Mouse (Mus musculus): ENCODE results near the gene Shq1.

The Shq1 gene

DNA sequence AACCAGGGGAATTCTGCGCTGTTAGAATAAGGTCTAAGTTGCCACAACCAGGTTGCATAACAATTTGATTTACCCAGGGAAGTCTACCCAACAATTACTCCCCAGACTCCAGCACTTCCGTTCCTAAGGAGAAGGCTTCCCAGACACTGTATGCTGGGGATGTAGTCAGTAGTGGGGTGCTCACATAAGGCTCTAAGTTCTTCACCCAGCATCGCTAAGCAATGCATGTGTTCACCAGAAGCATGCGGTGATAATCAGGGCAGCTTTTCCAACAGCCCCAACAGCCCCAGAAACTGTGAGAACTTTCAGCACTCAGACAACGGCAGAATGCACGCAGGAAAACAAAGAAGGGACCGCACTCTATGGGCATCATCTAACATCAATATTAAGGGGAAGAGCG, 77.1 kb downstream of the Shq1 start:
- no peak for DNase-seq

DNA sequence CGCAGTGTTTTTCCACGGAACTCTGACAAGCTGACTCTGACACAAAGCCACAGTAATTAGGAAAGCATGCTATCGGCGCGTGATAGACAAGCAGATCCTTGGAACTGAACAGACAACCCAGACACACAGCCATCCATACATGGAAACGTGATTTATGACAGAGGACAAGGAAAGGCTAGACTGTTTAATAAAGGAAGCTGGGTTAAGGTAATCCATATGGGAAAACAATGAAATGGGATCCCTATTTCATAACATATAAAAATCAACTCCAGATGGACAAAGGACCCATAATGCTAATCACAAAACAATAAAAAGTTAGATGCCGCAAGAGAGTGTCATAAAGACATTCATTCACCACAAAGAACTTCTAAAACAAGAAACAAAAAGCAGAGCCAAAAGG, 78.0 kb downstream of the Shq1 start:
- DNase-seq, result no peak

DNA sequence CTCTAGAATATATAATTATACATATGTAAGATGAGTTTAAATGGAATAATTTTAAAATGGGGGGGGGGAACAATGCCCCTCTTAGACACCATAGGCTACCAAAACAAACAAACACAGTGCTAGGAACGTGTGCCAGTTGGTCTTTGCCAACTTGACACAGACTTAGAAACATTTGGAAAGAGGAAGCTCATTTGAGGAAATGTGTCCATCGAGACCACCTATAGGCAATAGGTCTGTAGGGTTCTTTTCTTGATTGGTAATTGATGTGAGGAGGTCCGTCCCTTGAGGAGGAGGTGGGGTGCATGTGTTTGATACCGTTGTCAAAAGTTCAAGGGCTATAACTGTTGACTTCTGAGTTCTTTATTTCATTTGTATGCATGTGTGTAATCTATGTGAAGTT, 80.4 kb downstream of the Shq1 start:
- no peak for DNase-seq

DNA sequence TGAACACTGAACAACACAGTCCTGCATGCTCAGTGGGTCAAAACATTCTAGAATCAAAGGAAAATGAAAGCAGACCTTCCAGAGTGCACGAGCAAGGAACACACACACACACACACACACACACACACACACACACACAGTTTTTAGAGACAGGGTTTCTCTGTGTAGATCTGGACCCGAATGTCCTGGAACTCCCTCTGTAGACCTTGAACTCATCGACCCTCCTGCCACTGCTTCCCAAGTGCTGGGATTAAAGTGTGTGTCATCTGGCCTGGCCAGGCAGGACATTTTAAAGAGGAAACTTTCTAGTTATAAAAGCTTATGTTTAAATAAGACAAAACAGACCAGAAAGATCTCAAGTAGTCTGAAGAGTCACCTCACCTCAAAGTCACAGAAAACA, 82.1 kb downstream of the Shq1 start:
- no peak for DNase-seq

DNA sequence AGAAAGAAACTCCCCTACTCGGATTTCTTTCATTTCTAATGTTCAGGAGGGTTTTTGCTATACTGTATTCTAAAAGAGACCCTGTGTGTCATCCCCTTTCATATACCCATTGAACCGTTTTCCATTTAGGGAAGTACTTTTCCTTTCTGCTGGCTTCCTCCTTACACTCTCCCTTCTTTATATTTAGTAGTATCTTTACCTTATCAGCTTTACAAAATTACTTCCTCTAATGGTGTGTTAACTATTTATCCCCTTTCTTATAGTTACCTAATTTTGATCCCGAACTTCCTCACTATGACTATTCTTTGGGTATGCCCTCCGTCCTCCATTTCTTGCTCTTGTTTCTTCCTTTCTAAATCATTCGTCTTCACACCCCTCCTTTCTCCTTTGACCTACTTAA, 84.2 kb downstream of the Shq1 start:
- DNase-seq, result no peak

DNA sequence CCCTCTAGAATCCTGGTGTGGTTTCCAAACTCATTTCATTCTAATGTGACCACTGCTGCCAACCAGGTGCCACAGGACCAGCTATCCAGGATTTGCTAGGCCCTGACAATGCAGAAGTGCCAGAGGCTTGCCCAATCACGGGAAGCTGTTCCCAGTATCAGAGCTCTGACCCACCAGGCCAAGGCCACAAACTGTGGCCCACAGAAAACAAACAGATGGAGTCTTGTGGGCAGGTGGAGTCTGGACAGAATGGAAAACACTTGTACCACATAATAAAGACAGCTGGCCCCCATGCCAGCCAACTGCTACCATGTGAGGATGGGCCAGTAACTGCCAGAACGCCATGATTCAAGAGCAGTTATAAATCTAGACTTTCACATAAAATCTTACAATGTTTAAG, 89.0 kb downstream of the Shq1 start:
- DNase-seq, result no peak

DNA sequence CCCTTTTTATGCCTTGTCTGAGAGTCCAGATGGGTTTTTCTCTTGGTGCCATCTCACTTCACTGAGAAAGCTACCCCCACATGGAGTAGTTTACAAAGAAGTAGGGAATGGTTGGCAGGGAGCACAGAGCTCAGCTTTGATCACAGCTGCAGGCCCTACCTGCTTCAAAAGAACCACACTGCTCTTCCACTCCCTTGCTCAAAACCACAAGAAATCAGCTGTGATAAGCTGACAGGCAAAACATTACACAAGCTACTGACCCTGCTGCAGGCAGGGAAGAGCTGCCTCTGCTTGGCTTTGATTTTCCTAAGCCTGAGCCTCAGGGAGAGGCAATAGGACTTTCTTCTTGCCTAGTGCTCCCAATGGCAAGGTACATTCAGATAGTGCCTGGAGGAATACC, 89.9 kb downstream of the Shq1 start:
- DNase-seq, result no peak

DNA sequence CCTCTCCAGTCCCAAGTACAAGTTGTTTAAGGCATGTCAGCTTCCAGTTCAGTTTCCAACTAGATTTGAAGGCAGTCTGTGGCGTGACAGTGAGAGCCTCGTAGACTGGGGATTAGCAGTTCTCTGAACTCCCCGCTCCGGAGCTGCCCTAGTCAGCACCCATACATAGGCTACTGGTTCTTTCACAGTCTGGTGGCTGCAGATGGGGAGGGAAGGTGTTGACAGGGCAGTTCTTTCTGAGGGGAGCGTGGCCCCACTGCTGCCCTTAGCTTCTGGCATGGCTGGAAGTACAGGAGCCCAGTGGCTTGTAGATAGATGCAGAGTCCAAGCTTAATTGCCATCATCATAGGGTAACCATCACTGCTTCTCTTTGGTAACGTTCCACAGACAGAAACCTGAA, 93.4 kb downstream of the Shq1 start:
- no peak for DNase-seq

DNA sequence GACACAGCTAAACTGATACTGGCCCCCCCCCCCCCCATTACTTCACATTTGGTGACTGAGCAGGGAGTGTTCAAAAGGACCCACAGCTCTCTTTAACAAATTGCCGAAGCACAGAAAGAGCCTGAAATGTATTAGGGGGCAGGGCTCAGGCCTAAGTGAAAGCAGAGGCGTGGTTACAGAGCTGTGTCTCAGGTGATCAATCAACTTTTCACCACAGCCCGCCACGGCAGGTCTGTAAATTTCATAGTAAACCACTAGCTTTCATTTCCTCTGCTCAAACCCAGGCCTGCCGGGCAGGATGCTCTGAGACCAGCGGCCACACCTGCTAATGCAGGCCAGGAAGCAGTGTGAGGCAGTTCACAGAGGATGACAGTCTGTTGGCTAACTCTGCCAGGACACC, 94.8 kb downstream of the Shq1 start:
- DNase-seq, result no peak

DNA sequence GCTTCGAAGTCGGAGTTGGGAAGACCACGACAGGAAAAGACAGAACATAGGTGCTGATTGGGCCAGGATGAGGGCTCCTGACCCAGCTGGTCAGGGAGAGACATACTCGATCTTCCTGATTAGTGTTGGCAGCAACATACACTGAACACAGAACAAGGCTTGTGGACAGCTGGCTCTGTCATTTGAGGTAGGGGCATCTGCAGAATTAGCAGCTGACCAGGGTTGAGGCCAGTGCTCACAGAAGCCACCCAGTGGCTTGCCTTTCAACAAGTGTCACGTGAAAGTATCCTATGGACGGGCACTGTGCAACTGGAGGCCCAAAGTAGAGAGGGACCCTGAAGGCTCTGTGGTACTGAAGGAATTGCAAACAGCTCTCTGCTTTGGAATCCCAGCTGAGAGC, 104.2 kb downstream of the Shq1 start:
- DNase-seq, result no peak

DNA sequence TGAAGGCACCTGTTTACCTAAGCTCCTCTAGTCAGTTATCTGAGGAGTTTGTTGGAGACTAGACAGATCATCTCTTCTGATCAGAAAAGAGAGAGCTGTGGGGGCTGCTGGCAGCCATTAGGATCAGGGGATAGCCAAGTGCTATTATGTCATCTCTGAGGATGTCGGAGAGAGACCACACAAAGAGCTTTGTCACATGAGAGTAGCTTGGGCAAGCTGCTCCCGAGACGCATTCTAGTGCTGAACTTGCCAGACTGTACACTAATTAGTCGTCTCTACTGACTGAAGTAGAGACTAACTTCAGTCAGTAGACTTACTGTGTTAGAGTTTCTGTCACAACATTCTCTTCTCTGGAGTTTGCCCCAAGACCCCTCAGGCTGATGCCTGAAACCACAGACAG, 106.4 kb downstream of the Shq1 start:
- no peak for DNase-seq

DNA sequence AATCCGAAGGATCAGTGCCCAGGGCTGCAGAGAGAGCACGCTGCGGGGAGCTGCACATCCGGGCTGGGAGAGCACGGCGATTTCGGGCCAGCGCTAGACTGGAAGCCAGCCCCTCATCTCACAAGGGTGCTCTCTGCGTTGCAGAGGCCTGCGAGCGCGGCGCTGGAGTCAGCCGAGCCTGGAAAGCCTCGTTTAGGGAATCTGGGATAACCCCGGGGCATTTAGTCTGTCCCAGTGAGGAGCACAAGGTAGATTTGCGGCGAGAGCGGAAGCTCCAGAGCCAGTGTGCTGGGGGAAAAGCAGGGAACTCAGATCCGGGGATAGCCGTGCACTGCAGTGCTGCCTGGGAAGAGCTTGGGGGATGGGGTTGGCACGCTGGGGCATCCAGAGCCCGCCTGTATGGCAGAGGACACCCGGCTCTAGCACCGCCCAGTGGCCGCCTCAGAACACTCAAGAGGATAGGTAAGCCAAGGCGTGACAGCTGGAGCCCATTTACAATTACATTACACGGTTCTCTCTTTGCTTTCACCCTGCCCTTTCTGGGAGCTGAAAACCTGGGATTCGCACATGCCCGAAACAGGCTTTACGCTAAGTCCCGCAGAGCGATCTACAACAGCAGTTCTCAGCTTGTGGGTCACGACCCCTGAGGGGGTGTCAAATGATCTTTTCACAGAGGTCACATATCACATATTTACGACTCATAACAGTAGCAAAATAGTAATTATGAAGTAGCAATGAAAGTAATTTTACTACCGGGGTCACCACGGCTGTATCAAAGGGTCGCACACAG, 107.2 kb downstream of the Shq1 start:
- peak; percentile 64 for DNase-seq

DNA sequence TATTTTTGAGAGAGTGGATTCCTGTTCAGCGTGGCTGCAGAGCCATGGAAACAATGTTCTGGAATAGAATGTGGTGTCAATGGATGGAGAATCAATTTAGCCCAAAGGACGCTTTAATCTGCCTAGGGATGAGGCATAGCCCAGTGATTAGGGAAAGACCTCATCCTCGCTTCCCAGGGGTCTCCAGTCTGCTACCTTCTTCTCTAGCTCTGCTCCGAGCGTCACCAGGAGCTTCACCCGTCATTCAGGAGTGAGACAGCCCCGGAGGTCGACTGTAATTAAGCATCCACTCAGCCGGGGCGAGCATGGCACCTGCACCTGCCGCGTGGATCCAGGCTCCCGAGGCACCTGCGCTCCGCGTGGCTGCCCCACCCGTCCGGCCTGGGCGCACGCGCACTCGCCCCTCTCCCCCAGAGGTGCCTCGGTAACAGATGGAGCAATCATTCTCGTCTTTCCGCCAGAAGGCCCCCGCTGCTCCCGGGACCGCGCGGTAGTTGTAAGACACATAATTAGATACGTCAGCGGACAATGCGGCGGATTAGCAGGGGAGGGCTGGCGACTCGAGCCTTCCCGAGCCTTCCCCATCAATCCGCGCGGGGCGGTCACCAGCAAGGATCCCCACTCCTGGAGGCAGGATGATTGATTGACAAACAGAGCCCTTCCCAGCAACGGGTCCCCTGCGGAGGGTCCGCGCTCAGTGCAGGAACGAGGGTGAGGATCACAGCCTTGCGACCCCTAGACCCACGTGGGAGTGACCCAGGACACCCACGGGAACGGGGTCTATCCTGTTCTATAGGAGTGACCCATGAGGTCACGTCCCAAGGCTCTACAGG, 108.0 kb downstream of the Shq1 start:
- DNase-seq, result peak; percentile 33

DNA sequence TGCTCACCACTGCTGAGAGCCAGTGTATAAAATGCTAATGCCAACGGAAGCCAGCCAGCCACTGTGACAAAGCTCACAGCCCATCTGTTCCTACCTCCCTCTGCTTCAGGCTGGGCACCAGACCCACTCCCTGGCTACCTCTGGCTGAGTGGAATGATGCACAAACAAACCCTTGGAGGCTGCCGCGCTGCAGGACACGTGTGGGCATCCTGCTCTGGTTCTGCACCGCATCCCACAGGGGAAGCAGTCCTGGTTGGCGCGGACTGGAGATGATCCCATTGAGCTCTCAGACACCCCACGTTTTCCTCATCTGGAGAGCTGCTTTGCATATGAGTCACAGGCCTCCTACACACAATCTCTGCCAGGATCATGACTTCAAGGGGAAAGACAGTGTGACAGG, 112.9 kb downstream of the Shq1 start:
- no peak for DNase-seq

DNA sequence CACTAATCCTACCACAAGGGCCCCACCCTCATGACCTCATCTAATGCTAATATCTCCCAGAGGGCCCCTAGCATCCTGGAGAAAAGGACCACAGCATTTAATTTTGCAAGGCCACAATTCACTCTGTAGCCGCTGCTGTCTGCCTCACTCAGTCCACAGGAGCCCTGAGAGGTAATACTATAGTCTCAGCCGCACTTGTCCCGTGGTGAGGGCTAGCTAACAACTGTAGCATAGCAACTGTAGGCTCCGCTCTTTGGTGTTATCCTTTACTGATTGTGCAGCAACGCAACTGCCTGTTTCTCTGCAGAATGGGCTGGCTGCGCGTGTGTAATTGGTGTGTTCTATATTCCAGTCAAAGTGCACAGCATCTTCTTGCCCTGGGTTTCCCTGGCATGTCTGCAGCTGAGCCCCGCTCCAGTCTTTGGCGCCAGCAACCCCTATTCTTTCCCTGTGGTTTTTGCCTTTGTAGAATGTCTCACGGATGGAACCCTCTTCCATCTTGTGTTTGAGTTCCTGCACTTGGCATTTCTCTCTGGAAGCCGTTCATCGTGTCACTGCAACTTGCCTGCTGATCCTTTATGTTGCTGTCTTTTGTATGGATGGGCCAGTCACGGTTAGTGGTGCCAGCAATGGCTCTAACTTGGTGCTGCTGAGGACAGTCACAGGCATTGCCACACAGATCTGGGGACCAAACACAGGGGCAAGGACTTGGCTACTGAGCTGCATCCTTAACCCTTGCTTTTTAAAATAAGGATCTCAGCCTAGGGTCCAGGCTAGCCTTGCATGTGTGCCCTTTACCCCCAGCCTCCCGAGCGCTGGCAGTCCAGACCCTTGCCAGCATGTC, 128.6 kb downstream of the Shq1 start:
- DNase-seq, result no peak

DNA sequence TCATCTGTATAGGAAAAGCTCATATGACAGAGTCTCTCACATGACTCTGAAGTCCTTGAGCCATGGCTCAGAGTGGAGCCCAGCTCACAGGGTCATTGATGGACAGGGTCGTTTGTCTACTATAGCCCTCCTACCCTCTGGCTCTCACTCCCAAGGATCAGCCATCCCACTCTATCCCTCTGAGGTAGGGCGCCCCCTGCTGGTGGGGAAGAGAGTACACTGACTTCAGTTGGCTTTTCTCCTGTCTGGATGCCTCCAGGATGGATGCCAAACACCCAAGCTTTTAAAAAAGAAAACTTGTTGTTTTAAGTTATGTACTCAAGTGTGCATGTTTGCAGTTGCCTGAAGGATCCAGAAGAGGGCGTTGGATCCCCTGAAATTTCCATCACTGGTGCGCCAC, 131.3 kb downstream of the Shq1 start:
- peak; percentile 27 for DNase-seq

DNA sequence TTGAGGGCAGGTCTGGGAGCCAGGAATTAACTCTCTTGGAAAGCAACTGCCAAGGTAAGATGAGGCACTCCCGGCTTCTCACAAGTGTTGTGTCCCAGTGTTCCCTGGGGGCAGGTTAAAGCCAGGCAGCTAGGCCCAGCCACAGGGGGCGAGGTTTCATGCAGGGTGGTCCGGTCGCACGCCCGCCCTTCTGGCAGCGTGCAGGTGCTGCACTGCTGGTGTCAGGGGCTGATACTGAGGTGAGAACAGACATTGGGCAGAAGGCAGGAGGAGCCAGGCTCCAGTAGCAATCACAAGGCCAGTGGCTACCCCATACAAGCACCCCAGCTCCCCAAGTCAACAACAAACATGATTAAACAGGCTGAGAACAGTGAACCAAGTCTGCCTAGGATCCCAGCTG, 132.4 kb downstream of the Shq1 start:
- no peak for DNase-seq

DNA sequence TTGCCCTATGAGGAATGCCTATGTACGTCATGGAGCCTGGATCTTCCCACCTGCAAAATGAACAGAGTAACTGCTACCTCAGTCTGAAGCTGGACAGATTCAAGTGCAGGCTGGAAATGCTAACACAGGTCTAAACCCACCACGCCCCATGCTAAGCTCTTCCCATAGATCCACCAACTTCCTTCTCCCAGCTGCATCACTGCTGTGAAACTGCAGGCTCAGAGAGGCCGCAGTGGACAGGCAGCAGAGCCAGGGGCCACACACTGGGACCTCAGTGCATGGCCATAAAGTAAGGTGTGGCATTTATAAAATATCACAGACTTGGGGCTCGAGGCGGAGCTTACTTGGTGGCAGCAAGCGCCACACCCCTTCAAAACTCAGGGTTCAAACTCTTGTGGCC, 133.0 kb downstream of the Shq1 start:
- no peak for DNase-seq

DNA sequence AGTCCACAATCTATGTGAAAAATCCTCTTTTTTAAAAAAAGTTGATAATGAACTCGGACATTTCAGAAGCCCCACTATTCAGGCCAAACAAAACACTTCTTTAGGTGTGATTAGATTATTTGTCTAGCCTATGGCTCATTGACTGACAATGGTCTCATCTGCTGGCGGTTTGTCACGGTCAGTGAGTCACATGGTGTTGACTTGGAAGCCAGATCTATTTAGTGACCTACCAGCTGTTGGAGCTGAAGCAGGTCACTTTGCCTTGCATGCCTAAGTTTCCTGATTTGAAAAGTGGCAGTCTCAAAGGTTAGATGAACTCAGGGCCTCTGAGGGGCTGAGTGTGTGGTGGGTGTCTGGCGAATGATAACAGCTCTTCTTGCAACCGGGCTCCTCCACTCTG, 133.9 kb downstream of the Shq1 start:
- DNase-seq, result no peak

DNA sequence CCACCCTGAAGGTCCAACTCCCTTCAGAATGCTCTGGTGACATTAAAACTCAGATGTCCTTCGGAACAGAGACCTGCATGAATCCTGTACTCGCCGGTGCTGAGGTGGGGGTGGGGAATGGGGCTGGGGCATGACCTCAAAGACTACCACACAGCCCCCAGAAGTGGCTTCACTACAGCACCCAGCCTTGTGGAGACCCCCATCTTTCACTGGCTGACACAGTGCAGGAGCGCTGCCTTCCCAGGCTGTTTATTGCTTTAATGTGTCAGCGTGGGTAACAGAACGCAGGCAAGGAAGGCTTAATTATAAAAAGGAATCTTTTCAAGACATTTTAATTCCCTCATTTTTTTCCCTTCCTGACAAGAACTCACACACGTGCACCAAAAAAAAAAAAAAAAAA, 137.6 kb downstream of the Shq1 start:
- DNase-seq, result no peak

DNA sequence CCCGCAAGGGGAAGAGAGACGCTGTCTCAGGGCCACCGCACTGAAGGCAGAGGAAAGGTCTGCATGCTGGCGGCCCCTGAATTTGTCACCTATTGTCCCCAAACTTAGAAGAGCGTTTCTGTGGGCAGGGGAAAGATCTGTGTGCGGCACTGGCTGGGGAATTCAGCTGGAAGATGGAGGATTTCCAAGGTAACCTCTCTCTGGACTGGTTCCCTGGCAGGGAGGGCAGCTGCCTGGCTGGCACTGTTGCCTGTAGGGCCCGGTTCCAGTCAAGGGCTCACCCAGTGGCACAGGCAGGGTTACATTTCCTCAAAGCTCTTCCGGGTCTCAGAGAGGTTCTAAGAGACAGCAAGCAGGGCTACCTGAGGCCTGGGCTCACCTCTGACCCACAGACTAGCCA, 138.6 kb downstream of the Shq1 start:
- DNase-seq, result no peak

DNA sequence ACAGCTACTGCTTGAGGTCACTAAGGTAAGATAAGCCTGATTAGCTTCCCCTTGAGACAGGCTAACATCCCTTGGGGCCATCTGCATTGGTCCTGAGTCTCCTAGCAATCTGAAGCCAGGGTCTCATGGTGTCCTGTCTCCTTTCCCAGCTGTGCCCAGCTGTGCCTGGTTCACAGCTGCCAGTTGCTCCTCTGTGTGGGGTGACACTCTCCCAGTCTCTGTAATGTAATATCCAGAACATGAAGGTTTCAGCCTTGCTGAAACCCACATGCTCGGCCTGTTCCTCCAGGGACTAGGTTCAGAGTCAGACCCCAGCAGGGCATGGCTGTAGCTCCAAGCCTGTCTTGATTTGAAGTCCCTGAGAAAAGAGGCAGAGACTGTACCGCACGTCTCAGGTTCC, 141.3 kb downstream of the Shq1 start:
- DNase-seq, result no peak

DNA sequence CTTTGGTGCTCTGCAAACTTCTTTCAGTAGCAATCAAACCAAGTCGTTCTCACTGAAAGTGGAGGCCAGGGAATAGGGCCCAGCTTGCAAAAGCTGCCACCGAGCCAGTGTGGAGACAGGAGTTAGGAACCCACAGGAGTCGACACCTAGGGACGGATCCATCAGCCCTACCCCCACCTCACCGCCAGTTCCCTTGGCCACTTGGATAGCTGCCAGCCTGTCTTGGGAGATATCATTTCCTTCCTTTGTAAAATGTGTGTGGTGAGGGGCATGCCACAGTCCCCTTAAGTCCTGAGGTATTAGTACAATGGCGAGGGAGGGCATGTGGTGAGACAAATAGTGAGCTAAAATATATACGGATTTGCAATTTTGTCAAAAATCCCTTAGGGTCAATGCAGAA, 142.4 kb downstream of the Shq1 start:
- no peak for DNase-seq

DNA sequence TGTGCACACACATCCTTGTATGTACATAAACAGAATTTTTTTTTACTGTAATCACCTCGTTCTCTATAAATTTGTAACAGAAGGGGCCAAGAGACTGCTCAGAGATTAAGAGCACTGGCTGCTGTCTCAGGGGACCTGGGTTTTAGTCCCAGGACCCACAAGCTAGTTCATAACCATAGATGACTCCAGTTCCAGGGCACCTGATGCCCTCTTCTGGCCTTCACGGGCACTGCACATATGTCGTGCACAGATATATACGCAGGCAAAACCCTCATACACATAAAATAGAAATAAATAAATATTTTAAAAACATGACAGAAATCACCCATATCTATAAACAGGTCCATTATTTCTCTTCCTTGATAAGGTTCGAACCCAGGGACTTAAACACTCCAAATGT, 143.0 kb downstream of the Shq1 start:
- no peak for DNase-seq

Data from liver (tissue).